Comparison of ENCODE assay signal across 22 mouse cellular contexts in the genomic region with DNA sequence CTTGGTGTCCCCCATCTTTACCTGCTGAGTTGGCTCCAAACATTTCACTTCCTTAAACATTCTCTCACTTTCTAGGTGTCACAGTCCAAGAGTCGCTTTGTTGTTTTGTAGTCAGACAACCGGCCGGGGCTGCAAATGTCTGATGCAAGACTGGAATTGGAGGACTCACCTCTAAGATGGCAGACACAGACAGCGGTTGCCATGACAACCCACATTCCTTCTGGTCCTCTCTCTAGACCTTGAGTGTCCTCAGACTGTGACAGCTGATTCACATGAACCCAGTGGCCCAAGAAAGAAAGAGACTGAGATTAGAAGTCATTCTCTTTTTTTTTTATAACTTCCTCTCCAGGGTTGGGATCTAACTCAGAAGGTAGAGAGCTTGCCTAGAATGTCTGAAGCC. TPM values are rescaled to one million over a fixed set of nuclear protein-coding genes. Genes with fewer than 3 reads are reported as not detected.
DNase-seq lines count a peak whose midpoint lies in the region; ATAC-seq and TF ChIP-seq lines count a peak whose summit lies in the region.
"Had no signal": no experiment of that assay in that cellular context is flagged by ENCODE, and none has a peak within 500 bp of the region (broad histone marks: within the 10 kb centered on the region; RNA-seq: fewer than 3 reads in every experiment).

No protein-coding gene starts in this region.

- TF ChIP-seq EP300 in MEL (IDR thresholded peaks at IDR 0.05; ENCODE audit: low read depth in 1 of 2, low read length in 2 of 2) = no peak

- H3K4me3 ChIP-seq in hindbrain, postnatal 0 days (ENCODE audit: low read length) = no peak overlapping the region
- H3K4me3 ChIP-seq in hindbrain, embryonic 16.5 days (ENCODE audit: low read length) = no peak overlapping the region
- no peak overlapping the region for H3K4me3 ChIP-seq in midbrain, embryonic 14.5 days (replicated peaks; ENCODE audit: low read depth, low read length)
- H3K4me3 ChIP-seq in midbrain, embryonic 11.5 days (ENCODE audit: low read depth, low read length) = no peak overlapping the region
- H3K4me3 ChIP-seq in MEL (ENCODE audit: control insufficient read depth in 1 of 2, insufficient read depth in 1 of 2, low read depth in 2 of 2, low read length in 2 of 2) = peak overlapping the region; percentile 40 to 62
- no peak overlapping the region for H3K4me3 ChIP-seq in olfactory bulb, adult 2 months (ENCODE audit: insufficient read depth, low read depth, low read length)
- H3K4me3 ChIP-seq: hindbrain, embryonic 10.5 days; left cerebral cortex, adult 2 months; midbrain, embryonic 12.5 days; neural tube, embryonic 15.5 days had no signal

- no peaks in the 10 kb centered on the region for H3K9me3 ChIP-seq in hindbrain, postnatal 0 days (ENCODE audit: low read length)
- H3K9me3 ChIP-seq in hindbrain, embryonic 16.5 days (ENCODE audit: control insufficient read depth, low read length) = no peaks in the 10 kb centered on the region
- no peaks in the 10 kb centered on the region for H3K9me3 ChIP-seq in midbrain, embryonic 14.5 days (ENCODE audit: control insufficient read depth, low read length)
- no peaks in the 10 kb centered on the region for H3K9me3 ChIP-seq in midbrain, embryonic 11.5 days (ENCODE audit: control insufficient read depth, low read length)
- no peaks in the 10 kb centered on the region for H3K9me3 ChIP-seq in MEL (replicated peaks; ENCODE audit: insufficient read depth, low read length)
- H3K9me3 ChIP-seq: hindbrain, embryonic 10.5 days; midbrain, embryonic 12.5 days; neural tube, embryonic 15.5 days had no signal

- TF ChIP-seq RAD21 in MEL (IDR thresholded peaks at IDR 0.05; ENCODE audit: low read depth, low read length) = no peak

- no peak overlapping the region; the same call in 1 of the 2 replicates for H3K27ac ChIP-seq in hindbrain, postnatal 0 days
- H3K27ac ChIP-seq in hindbrain, embryonic 16.5 days (ENCODE audit: low read depth, low read length) = no peak overlapping the region
- H3K27ac ChIP-seq in midbrain, embryonic 14.5 days (replicated peaks; ENCODE audit: low read depth, low read length) = no peak overlapping the region
- H3K27ac ChIP-seq in midbrain, embryonic 11.5 days (ENCODE audit: low read depth, low read length) = no peak overlapping the region
- H3K27ac ChIP-seq in MEL (ENCODE audit: control insufficient read depth, low read depth, low read length) = peak overlapping the region; percentile 16; the same call in 1 of the 2 replicates
- H3K27ac ChIP-seq in olfactory bulb, adult 2 months (ENCODE audit: insufficient read depth, low read depth, low read length) = peak overlapping the region; percentile 52; the same call in 1 of the 2 replicates
- H3K27ac ChIP-seq: hindbrain, embryonic 10.5 days; left cerebral cortex, adult 2 months; midbrain, embryonic 12.5 days; neural tube, embryonic 15.5 days had no signal

- TF ChIP-seq CTCF in hindbrain, postnatal 0 days (IDR thresholded peaks at IDR 0.05; ENCODE audit: low read depth) = no peak
- TF ChIP-seq CTCF in MEL (IDR thresholded peaks at IDR 0.05 in 2 of 3, conservative IDR thresholded peaks at IDR 0.05 in 1 of 3; ENCODE audit: control insufficient read depth in 1 of 3, insufficient read depth in 1 of 3, low read depth in 2 of 3, low read length in 3 of 3, poor library complexity in 1 of 3, severe bottlenecking in 1 of 3) = no peak
- no peak for TF ChIP-seq CTCF in olfactory bulb, adult 2 months (IDR thresholded peaks at IDR 0.05; ENCODE audit: insufficient read depth, low read depth, low read length)

- ATAC-seq in hindbrain, postnatal 0 days = 0 out of 2 replicates have a peak, but pooled peaks have one; percentile 66
- no peak for ATAC-seq in hindbrain, embryonic 16.5 days
- no peak for ATAC-seq in midbrain, embryonic 14.5 days (ENCODE audit: low FRiP score, low TSS enrichment)
- no peak for ATAC-seq in midbrain, embryonic 11.5 days (ENCODE audit: low FRiP score)
- ATAC-seq: forebrain, embryonic 14.5 days had no signal

- H3K27me3 ChIP-seq in hindbrain, postnatal 0 days (ENCODE audit: insufficient read depth, low read length) = no peaks in the 10 kb centered on the region
- H3K27me3 ChIP-seq in hindbrain, embryonic 16.5 days (replicated peaks; ENCODE audit: control insufficient read depth, insufficient read depth, low read length) = no peaks in the 10 kb centered on the region
- H3K27me3 ChIP-seq in midbrain, embryonic 14.5 days (ENCODE audit: control insufficient read depth, insufficient read depth, low read length) = no peaks in the 10 kb centered on the region
- H3K27me3 ChIP-seq in midbrain, embryonic 11.5 days (ENCODE audit: control insufficient read depth, insufficient read depth, low read length) = no peaks in the 10 kb centered on the region
- H3K27me3 ChIP-seq in MEL (ENCODE audit: control insufficient read depth in 1 of 2, insufficient read depth in 2 of 2, low read length in 2 of 2) = peaks cover 1 to 2% of the 10 kb centered on the region in 2 experiments; a peak in 2 of 4 replicates
- H3K27me3 ChIP-seq: midbrain, embryonic 12.5 days; neural tube, embryonic 15.5 days had no signal

- H3K9ac ChIP-seq in hindbrain, postnatal 0 days (replicated peaks; ENCODE audit: low read length) = no peak overlapping the region
- H3K9ac ChIP-seq in hindbrain, embryonic 16.5 days (ENCODE audit: low read depth, low read length) = no peak overlapping the region
- no peak overlapping the region for H3K9ac ChIP-seq in midbrain, embryonic 14.5 days (replicated peaks; ENCODE audit: low read length)
- no peak overlapping the region for H3K9ac ChIP-seq in midbrain, embryonic 11.5 days (ENCODE audit: low read length)
- H3K9ac ChIP-seq in MEL (ENCODE audit: control insufficient read depth, low read depth, low read length, poor library complexity, severe bottlenecking) = peak overlapping the region; percentile 47
- H3K9ac ChIP-seq: midbrain, embryonic 12.5 days; neural tube, embryonic 15.5 days had no signal

- peak; percentile 58 for DNase-seq in hindbrain, postnatal 0 days (ENCODE audit: low spot score)
- peak; percentile 41 for DNase-seq in midbrain, embryonic 14.5 days
- no peak for DNase-seq in midbrain, embryonic 11.5 days (ENCODE audit: low spot score, missing footprints)
- DNase-seq in MEL (ENCODE audit: low read depth, low spot score) = peak; percentile 34
- no peak for DNase-seq in frontal cortex, postnatal 25 days (ENCODE audit: low spot score in 2 of 2)
- no peak for DNase-seq in lung, postnatal 36 days
- DNase-seq: gastrocnemius, postnatal 14 days; kidney, postnatal 14 days; layer of hippocampus, adult 9-11 months; lung, adult 18-20 months; right cerebral cortex, postnatal 25 days; thymus, adult 2 months had no signal

- no peaks in the 10 kb centered on the region for H3K4me1 ChIP-seq in hindbrain, postnatal 0 days (ENCODE audit: insufficient read depth, low read length)
- no peaks in the 10 kb centered on the region; the same call in 1 of the 2 replicates for H3K4me1 ChIP-seq in hindbrain, embryonic 16.5 days (ENCODE audit: control insufficient read depth, insufficient read depth, low read depth, low read length)
- no peaks in the 10 kb centered on the region for H3K4me1 ChIP-seq in midbrain, embryonic 14.5 days (ENCODE audit: control insufficient read depth, insufficient read depth, low read length)
- H3K4me1 ChIP-seq in midbrain, embryonic 11.5 days (ENCODE audit: control insufficient read depth, insufficient read depth, low read length) = no peaks in the 10 kb centered on the region
- H3K4me1 ChIP-seq in MEL (ENCODE audit: control insufficient read depth in 1 of 2, insufficient read depth in 2 of 2, low read length in 2 of 2) = peaks cover 5 to 9% of the 10 kb centered on the region in 2 experiments
- H3K4me1 ChIP-seq in olfactory bulb, adult 2 months (ENCODE audit: control insufficient read depth, insufficient read depth, low read length) = no peaks in the 10 kb centered on the region
- H3K4me1 ChIP-seq: midbrain, embryonic 12.5 days; neural tube, embryonic 15.5 days had no signal

- H3K36me3 ChIP-seq in hindbrain, postnatal 0 days (ENCODE audit: insufficient read depth, low read length) = no peaks in the 10 kb centered on the region
- H3K36me3 ChIP-seq in hindbrain, embryonic 16.5 days (ENCODE audit: control insufficient read depth, insufficient read depth, low read length) = no peaks in the 10 kb centered on the region
- no peaks in the 10 kb centered on the region for H3K36me3 ChIP-seq in midbrain, embryonic 14.5 days (ENCODE audit: control insufficient read depth, insufficient read depth, low read length)
- no peaks in the 10 kb centered on the region for H3K36me3 ChIP-seq in midbrain, embryonic 11.5 days (ENCODE audit: control insufficient read depth, insufficient read depth, low read length)
- peaks cover 0 to 9% of the 10 kb centered on the region in 2 experiments; a peak in 2 of 4 replicates for H3K36me3 ChIP-seq in MEL (ENCODE audit: control insufficient read depth in 1 of 2, insufficient read depth in 2 of 2, low read length in 2 of 2)
- H3K36me3 ChIP-seq: hindbrain, embryonic 10.5 days; midbrain, embryonic 12.5 days; neural tube, embryonic 15.5 days had no signal

- TF ChIP-seq POLR2A in MEL (IDR thresholded peaks at IDR 0.05; ENCODE audit: control insufficient read depth in 1 of 2, insufficient read depth in 1 of 2, low read depth in 1 of 2, low read length in 2 of 2, poor library complexity in 1 of 2) = no peak
- no peak for TF ChIP-seq POLR2A in olfactory bulb, adult 2 months (IDR thresholded peaks at IDR 0.05; ENCODE audit: insufficient read depth, low read depth, low read length)

- no peak overlapping the region for H3K4me2 ChIP-seq in hindbrain, postnatal 0 days (ENCODE audit: low read depth, low read length)
- H3K4me2 ChIP-seq in hindbrain, embryonic 16.5 days (ENCODE audit: low read length) = no peak overlapping the region
- H3K4me2 ChIP-seq in midbrain, embryonic 14.5 days (ENCODE audit: low read length) = no peak overlapping the region
- H3K4me2 ChIP-seq in midbrain, embryonic 11.5 days = no peak overlapping the region
- H3K4me2 ChIP-seq: liver, embryonic 11.5 days; midbrain, embryonic 12.5 days; neural tube, embryonic 15.5 days had no signal

- 61% methylated on average over 4 of the region's 4 CpGs for WGBS in hindbrain, postnatal 0 days
- 81% methylated on average over 4 of the region's 4 CpGs for WGBS in hindbrain, embryonic 16.5 days
- WGBS in midbrain, embryonic 14.5 days = 76% methylated on average over 4 of the region's 4 CpGs
- WGBS in midbrain, embryonic 11.5 days = 84% methylated on average over 4 of the region's 4 CpGs
- WGBS in olfactory bulb, adult 2 months = 83% methylated on average over 4 of the region's 4 CpGs

- no peaks in the 10 kb centered on the region; the same call in 1 of the 2 replicates for H3K79me2 ChIP-seq in MEL (ENCODE audit: control insufficient read depth, insufficient read depth, low read length, poor library complexity)

RNA-seq across cellular contexts. Expression of gene Lrrc23, which starts 10.0 kb away (rescaled TPM):
- total RNA-seq in hindbrain, postnatal 0 days (2014; rRNA removed) = 6.7 and 9.2 TPM in 2 replicates
- 5.4 and 8.7 TPM in 2 replicates for polyA plus RNA-seq in hindbrain, postnatal 0 days (2015; fragmentation: Nextera tagmentation; extraction: Ambion mirVana)
- 4.0 and 5.3 TPM in 2 replicates for polyA plus RNA-seq in hindbrain, embryonic 16.5 days (2015; fragmentation: Nextera tagmentation; extraction: Ambion mirVana)
- polyA plus RNA-seq in midbrain, embryonic 14.5 days (2014; fragmentation: Nextera tagmentation; extraction: Ambion mirVana) = 1.4 and 3.2 TPM in 2 replicates
- polyA plus RNA-seq in midbrain, embryonic 11.5 days (2014; fragmentation: Nextera tagmentation; extraction: Ambion mirVana) = 1.1 and 1.8 TPM in 2 replicates
- 0.10 TPM in 1 of 2 replicates, not detected in the other for total RNA-seq in MEL (2012; rRNA removed)
- polyA plus RNA-seq in MEL (2012; ENCODE audit: insufficient read depth in 1 of 2, insufficient read length in 2 of 2, low read depth in 1 of 2, low replicate concordance in 2 of 2, missing spikeins in 1 of 2) = under 1 TPM in 1 of 2 experiments, not detected in 1; 0.11 TPM
- not detected in 2 replicates for polyA plus RNA-seq in olfactory bulb, adult 2 months (2012; ENCODE audit: insufficient read depth, insufficient read length, low replicate concordance, missing spikeins)
- total RNA-seq: adrenal gland, postnatal 4 days; gastrocnemius, postnatal 14 days had no signal
- polyA plus RNA-seq: heart, postnatal 0 days had no signal

RNA-seq across cellular contexts. Expression of gene Spsb2, which starts 18.9 kb away (rescaled TPM):
- total RNA-seq in hindbrain, postnatal 0 days (2014; rRNA removed) = 7.3 and 8.7 TPM in 2 replicates
- polyA plus RNA-seq in hindbrain, postnatal 0 days (2015; fragmentation: Nextera tagmentation; extraction: Ambion mirVana) = 9.6 and 9.8 TPM in 2 replicates
- polyA plus RNA-seq in hindbrain, embryonic 16.5 days (2015; fragmentation: Nextera tagmentation; extraction: Ambion mirVana) = 9.2 and 10.3 TPM in 2 replicates
- 5.9 and 6.3 TPM in 2 replicates for polyA plus RNA-seq in midbrain, embryonic 14.5 days (2014; fragmentation: Nextera tagmentation; extraction: Ambion mirVana)
- 3.7 and 4.8 TPM in 2 replicates for polyA plus RNA-seq in midbrain, embryonic 11.5 days (2014; fragmentation: Nextera tagmentation; extraction: Ambion mirVana)
- total RNA-seq in MEL (2012; rRNA removed) = 5.2 and 7.3 TPM in 2 replicates
- 1 to 10 TPM in 1 of 2 experiments, not detected in 1; 7.7 TPM for polyA plus RNA-seq in MEL (2012; ENCODE audit: insufficient read depth in 1 of 2, insufficient read length in 2 of 2, low read depth in 1 of 2, low replicate concordance in 2 of 2, missing spikeins in 1 of 2)
- not detected in 2 replicates for polyA plus RNA-seq in olfactory bulb, adult 2 months (2012; ENCODE audit: insufficient read depth, insufficient read length, low replicate concordance, missing spikeins)

RNA-seq across cellular contexts. Expression of gene Eno2, which starts 20.0 kb away (rescaled TPM):
- total RNA-seq in hindbrain, postnatal 0 days (2014; rRNA removed) = 281 and 357 TPM in 2 replicates
- polyA plus RNA-seq in hindbrain, postnatal 0 days (2015; fragmentation: Nextera tagmentation; extraction: Ambion mirVana) = 213 and 216 TPM in 2 replicates
- 192 and 210 TPM in 2 replicates for polyA plus RNA-seq in hindbrain, embryonic 16.5 days (2015; fragmentation: Nextera tagmentation; extraction: Ambion mirVana)
- polyA plus RNA-seq in midbrain, embryonic 14.5 days (2014; fragmentation: Nextera tagmentation; extraction: Ambion mirVana) = 64.3 and 83.3 TPM in 2 replicates
- polyA plus RNA-seq in midbrain, embryonic 11.5 days (2014; fragmentation: Nextera tagmentation; extraction: Ambion mirVana) = 4.5 and 6.6 TPM in 2 replicates
- total RNA-seq in MEL (2012; rRNA removed) = 3.2 and 5.5 TPM in 2 replicates
- polyA plus RNA-seq in MEL (2012; ENCODE audit: insufficient read depth in 1 of 2, insufficient read length in 2 of 2, low read depth in 1 of 2, low replicate concordance in 2 of 2, missing spikeins in 1 of 2) = 10 to 100 TPM in 1 of 2 experiments, not detected in 1; 12.5 TPM
- polyA plus RNA-seq in olfactory bulb, adult 2 months (2012; ENCODE audit: insufficient read depth, insufficient read length, low replicate concordance, missing spikeins) = 916 and 939 TPM in 2 replicates

RNA-seq across cellular contexts. Expression of gene Tpi1, which starts 24.6 kb away (rescaled TPM):
- 506 and 525 TPM in 2 replicates for total RNA-seq in hindbrain, postnatal 0 days (2014; rRNA removed)
- 515 and 534 TPM in 2 replicates for polyA plus RNA-seq in hindbrain, postnatal 0 days (2015; fragmentation: Nextera tagmentation; extraction: Ambion mirVana)
- polyA plus RNA-seq in hindbrain, embryonic 16.5 days (2015; fragmentation: Nextera tagmentation; extraction: Ambion mirVana) = 544 and 601 TPM in 2 replicates
- 343 and 349 TPM in 2 replicates for polyA plus RNA-seq in midbrain, embryonic 14.5 days (2014; fragmentation: Nextera tagmentation; extraction: Ambion mirVana)
- 619 and 639 TPM in 2 replicates for polyA plus RNA-seq in midbrain, embryonic 11.5 days (2014; fragmentation: Nextera tagmentation; extraction: Ambion mirVana)
- total RNA-seq in MEL (2012; rRNA removed) = 440 and 731 TPM in 2 replicates
- polyA plus RNA-seq in MEL (2012; ENCODE audit: insufficient read depth in 1 of 2, insufficient read length in 2 of 2, low read depth in 1 of 2, low replicate concordance in 2 of 2, missing spikeins in 1 of 2) = 1,000 to 10,000 TPM in 1 of 2 experiments, 100 to 1,000 TPM in 1; 102 to 1,182 TPM
- 644 TPM in 1 of 2 replicates, not detected in the other for polyA plus RNA-seq in olfactory bulb, adult 2 months (2012; ENCODE audit: insufficient read depth, insufficient read length, low replicate concordance, missing spikeins)

RNA-seq across cellular contexts. Expression of gene Atn1, which starts 33.2 kb away (rescaled TPM):
- 19.1 and 23.7 TPM in 2 replicates for total RNA-seq in hindbrain, postnatal 0 days (2014; rRNA removed)
- 19.9 and 21.3 TPM in 2 replicates for polyA plus RNA-seq in hindbrain, postnatal 0 days (2015; fragmentation: Nextera tagmentation; extraction: Ambion mirVana)
- 24.7 and 28.5 TPM in 2 replicates for polyA plus RNA-seq in hindbrain, embryonic 16.5 days (2015; fragmentation: Nextera tagmentation; extraction: Ambion mirVana)
- polyA plus RNA-seq in midbrain, embryonic 14.5 days (2014; fragmentation: Nextera tagmentation; extraction: Ambion mirVana) = 24.4 and 32.3 TPM in 2 replicates
- polyA plus RNA-seq in midbrain, embryonic 11.5 days (2014; fragmentation: Nextera tagmentation; extraction: Ambion mirVana) = 8.2 and 8.4 TPM in 2 replicates
- 1.6 and 1.7 TPM in 2 replicates for total RNA-seq in MEL (2012; rRNA removed)
- 10 to 100 TPM in 1 of 2 experiments, not detected in 1; 43.2 TPM for polyA plus RNA-seq in MEL (2012; ENCODE audit: insufficient read depth in 1 of 2, insufficient read length in 2 of 2, low read depth in 1 of 2, low replicate concordance in 2 of 2, missing spikeins in 1 of 2)
- polyA plus RNA-seq in olfactory bulb, adult 2 months (2012; ENCODE audit: insufficient read depth, insufficient read length, low replicate concordance, missing spikeins) = not detected in 2 replicates

Comparison
In these comparisons a context has a peak if more than half of its experiments do, and no peak if none do; other contexts are left out.
1. DNase-seq: peak in hindbrain, postnatal 0 days (single experiment), midbrain, embryonic 14.5 days (single experiment) and MEL (single experiment); none in midbrain, embryonic 11.5 days (single experiment), frontal cortex, postnatal 25 days (0 of 2) and lung, postnatal 36 days (single experiment).
2. H3K27ac ChIP-seq: peak in MEL (single experiment) and olfactory bulb, adult 2 months (single experiment); none in hindbrain, postnatal 0 days (single experiment), hindbrain, embryonic 16.5 days (single experiment), midbrain, embryonic 14.5 days (single experiment) and midbrain, embryonic 11.5 days (single experiment).
3. H3K4me3 ChIP-seq: peak in MEL (2 of 2); none in hindbrain, postnatal 0 days (single experiment), hindbrain, embryonic 16.5 days (single experiment), midbrain, embryonic 14.5 days (single experiment), midbrain, embryonic 11.5 days (single experiment) and olfactory bulb, adult 2 months (single experiment).